Mouse (Mus musculus): ENCODE data around the gene Nck1. TPM values are rescaled to one million over a fixed set of nuclear protein-coding genes. Genes with fewer than 3 reads are reported as not detected.

The Nck1 gene
- polyA plus RNA-seq, 1 experiment from 2014 or later = 42.4 TPM

DNA sequence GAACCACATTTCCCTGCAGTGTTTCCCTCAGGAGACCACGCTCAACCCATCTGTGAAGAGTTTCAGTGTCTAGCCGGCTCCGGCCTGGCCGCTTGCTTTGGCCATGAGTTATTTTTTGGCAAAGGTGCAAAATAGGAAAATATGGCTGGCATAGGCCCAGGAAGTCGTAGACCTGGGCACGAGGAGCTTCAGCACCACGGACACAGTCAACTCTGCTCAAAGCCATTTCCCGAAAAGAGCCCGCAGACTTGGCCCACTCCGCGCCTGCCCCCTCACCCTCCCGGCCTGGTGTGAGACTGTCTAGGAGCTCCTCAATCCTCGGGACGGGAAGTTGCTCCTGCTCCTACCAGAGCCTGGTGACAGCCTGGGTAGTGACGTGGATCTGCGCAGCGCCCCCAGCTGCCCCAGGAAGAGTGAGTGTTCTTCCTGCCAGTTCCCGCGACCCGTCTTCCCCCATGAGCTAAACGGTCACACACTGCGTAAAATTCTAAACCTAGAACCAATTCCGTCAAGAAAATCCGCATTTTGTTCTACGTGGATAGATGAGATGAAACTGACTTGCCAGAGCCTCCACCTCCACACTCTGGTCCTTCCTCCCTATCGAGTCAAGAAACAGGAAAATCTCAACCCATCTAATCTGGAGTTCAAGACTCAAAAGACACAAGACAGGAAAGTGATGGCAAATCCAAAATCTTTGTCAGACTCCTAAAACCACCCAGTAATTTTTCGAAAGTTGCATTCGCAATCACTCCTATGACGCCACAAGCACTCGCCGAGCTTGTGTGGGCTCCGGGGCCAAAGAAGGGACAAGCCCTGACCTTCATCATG is 24.1 kb upstream of the Nck1 start:
- peak; percentile 67; the same call in 1 of the 2 replicates for ATAC-seq (replicated peaks)
- 12% methylated on average over 32 of the region's 32 CpGs for WGBS
- Histone ChIP-seq H3K36me3 (no peaks in the 10 kb centered on the region), H3K27me3 (peaks cover 6% of the 10 kb centered on the region; the same call in 1 of the 2 replicates), H3K27ac (replicated peaks) (no peak overlapping the region), H3K4me1 (peaks cover 16% of the 10 kb centered on the region), H3K9ac (replicated peaks) (peak overlapping the region; percentile 48), H3K4me2 (replicated peaks) (peak overlapping the region; percentile 95), H3K9me3 (no peaks in the 10 kb centered on the region), H3K4me3 (peak overlapping the region; percentile 81)

DNA sequence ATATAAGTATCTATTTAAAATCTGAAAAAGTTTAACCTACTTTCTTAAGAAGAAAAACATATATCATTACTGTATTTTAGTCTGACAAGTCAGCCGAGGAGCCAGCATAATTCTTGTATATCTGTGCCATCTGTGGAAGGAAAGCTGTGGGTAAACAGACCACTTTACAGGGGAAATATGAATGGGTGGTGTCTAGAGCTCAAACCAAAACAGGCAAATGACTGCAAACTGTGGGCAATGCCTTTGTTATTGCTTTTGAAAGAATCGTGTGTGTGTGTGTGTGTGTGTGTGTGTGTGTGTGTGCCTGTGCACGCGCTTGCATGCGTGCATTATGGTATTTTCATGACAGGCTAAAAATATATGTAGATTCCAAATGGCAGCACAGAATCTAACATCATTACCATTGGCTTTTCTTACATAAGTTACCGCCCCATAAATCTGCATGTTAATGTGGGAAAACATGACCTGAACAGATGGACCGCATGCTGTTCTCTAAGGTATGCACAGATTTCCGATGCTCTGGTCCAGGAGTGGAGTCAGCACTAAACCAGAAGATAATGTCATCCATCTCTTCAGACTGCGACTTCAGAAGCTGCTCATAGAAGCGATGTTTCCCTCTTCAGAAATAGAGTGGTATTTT is 14.4 kb upstream of the Nck1 start:
- Histone ChIP-seq H3K27ac (replicated peaks) (no peak overlapping the region), H3K4me2 (replicated peaks) (no peak overlapping the region), H3K27me3 (peaks cover 3% of the 10 kb centered on the region; the same call in 1 of the 2 replicates), H3K9me3 (no peaks in the 10 kb centered on the region), H3K4me3 (no peak overlapping the region), H3K4me1 (peaks cover 19% of the 10 kb centered on the region; the same call in 1 of the 2 replicates), H3K36me3 (no peaks in the 10 kb centered on the region), H3K9ac (replicated peaks) (no peak overlapping the region)
- 53% methylated on average over 10 of the region's 10 CpGs for WGBS
- peak; percentile 89 for ATAC-seq (replicated peaks)

DNA sequence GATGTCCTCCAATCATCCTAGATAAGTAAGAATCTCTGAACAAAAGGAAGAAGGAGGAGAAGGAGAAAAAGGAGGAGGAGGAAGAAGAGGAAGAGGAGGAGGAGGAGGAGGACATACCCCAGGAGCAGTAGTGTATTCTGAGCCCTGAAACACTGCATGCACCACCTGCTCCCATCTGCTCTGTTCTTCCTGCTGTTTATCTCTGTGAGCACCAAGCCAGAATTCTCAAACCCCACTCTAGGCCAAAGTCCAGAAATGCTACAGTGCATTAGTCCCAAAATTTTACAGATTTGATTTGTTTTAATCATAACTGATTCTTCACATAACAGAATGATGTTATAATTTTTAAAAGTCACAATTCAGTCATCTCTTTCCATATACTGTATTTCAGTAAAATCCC is 13.1 kb upstream of the Nck1 start:
- no peak for ATAC-seq (replicated peaks)
- Histone ChIP-seq H3K4me3 (no peak overlapping the region), H3K36me3 (no peaks in the 10 kb centered on the region)

DNA sequence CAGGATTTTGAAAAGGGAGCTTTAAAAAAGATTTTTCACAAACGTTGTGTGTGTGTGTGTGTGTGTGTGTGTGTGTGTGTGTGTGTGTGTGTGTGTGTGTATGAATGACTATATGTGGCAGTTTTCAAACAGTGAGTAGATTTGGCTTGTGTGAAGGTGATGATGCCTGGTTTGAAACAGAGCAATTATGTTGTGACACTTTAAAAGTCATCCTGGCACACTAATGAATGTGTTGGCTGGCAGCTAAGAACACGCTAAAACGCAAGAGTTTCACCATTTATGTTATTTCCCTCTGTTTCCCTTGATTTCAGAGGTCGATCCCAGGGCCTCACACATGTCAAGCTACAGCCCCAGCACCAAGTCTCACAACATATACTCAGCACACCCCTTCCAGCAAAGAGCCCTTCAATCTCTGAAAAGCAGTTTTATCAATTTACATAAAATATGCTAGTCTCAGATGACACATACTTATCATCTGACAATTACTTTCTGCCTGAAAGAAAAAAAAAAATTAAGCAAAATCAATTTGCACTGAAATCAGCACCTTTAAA is 12.2 kb upstream of the Nck1 start:
- H3K36me3 ChIP-seq = no peaks in the 10 kb centered on the region; the same call in 1 of the 2 replicates
- WGBS = 34% methylated on average over 4 of the region's 4 CpGs
- no peak overlapping the region for H3K4me2 ChIP-seq (replicated peaks)
- peaks cover 3% of the 10 kb centered on the region; the same call in 1 of the 2 replicates for H3K27me3 ChIP-seq
- ATAC-seq (replicated peaks) = peak; percentile 82
- H3K4me3 ChIP-seq = no peak overlapping the region
- H3K9ac ChIP-seq (replicated peaks) = no peak overlapping the region
- no peak overlapping the region for H3K27ac ChIP-seq (replicated peaks)
- H3K9me3 ChIP-seq = no peaks in the 10 kb centered on the region
- peaks cover 19% of the 10 kb centered on the region; the same call in 1 of the 2 replicates for H3K4me1 ChIP-seq

More for the DNA sequence above, 13.1 kb upstream of the Nck1 start:
- Histone ChIP-seq H3K27ac (replicated peaks) (0 out of 2 replicates have a peak overlapping the region, but pooled peaks have one; percentile 12), H3K4me2 (replicated peaks) (no peak overlapping the region), H3K9ac (replicated peaks) (no peak overlapping the region), H3K4me1 (peaks cover 19% of the 10 kb centered on the region; the same call in 1 of the 2 replicates), H3K27me3 (peaks cover 3% of the 10 kb centered on the region; the same call in 1 of the 2 replicates), H3K9me3 (no peaks in the 10 kb centered on the region)

DNA sequence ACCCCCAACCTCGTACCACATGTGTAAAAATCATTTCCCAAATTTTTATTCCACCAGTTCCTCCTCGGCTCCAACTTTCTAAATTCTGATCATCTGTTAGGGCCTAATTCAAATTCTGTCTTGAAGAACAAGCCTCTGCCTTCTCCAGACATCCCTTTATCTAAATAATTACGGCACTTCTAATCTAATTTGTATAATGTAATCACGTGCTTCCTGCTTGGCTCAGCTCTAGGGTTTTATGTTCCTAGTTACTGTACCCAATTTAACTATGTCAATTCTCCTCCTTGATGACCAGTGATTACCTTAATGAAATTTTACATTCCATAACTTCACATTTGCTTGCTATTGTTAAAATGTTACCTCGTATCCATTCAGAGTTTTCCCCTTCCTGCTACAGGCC is 9.8 kb upstream of the Nck1 start:
- H3K9ac ChIP-seq (replicated peaks) = no peak overlapping the region
- no peak overlapping the region for H3K4me2 ChIP-seq (replicated peaks)
- 62% methylated on average over 5 of the region's 5 CpGs for WGBS
- H3K36me3 ChIP-seq = peaks cover 3% of the 10 kb centered on the region; the same call in 1 of the 2 replicates
- no peaks in the 10 kb centered on the region for H3K27me3 ChIP-seq
- ATAC-seq (replicated peaks) = no peak
- H3K27ac ChIP-seq (replicated peaks) = no peak overlapping the region
- no peaks in the 10 kb centered on the region for H3K9me3 ChIP-seq
- no peak overlapping the region for H3K4me3 ChIP-seq
- H3K4me1 ChIP-seq = peaks cover 14% of the 10 kb centered on the region; the same call in 1 of the 2 replicates

DNA sequence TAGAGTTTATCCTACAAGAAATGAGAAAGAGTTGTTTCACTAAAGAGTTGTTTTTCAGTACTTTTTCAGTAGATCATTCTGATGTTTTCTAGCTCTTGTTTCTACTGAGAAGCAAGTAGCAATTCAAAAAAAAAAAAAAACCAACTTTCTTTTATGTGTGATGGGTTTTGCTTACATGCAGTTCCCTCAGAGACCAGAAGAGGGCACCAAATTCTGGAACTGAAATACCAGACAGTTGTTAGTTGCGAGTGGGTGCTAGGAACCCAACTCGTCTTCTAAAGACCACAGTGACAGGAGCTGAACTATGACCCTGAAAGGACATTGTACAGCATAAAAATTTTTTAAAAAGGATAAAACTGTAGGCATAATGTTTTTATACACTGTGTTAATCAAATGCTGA is 2.4 kb upstream of the Nck1 start:
- H3K4me3 ChIP-seq = no peak overlapping the region
- H3K36me3 ChIP-seq = peaks cover 9% of the 10 kb centered on the region
- no peak for ATAC-seq (replicated peaks)
- H3K9ac ChIP-seq (replicated peaks) = no peak overlapping the region
- H3K9me3 ChIP-seq = peaks cover 6% of the 10 kb centered on the region; the same call in 1 of the 2 replicates
- H3K27ac ChIP-seq (replicated peaks) = no peak overlapping the region
- peaks cover 25% of the 10 kb centered on the region for H3K4me1 ChIP-seq
- H3K4me2 ChIP-seq (replicated peaks) = no peak overlapping the region
- no peaks in the 10 kb centered on the region for H3K27me3 ChIP-seq
- 95% methylated on average over 2 of the region's 2 CpGs for WGBS

DNA sequence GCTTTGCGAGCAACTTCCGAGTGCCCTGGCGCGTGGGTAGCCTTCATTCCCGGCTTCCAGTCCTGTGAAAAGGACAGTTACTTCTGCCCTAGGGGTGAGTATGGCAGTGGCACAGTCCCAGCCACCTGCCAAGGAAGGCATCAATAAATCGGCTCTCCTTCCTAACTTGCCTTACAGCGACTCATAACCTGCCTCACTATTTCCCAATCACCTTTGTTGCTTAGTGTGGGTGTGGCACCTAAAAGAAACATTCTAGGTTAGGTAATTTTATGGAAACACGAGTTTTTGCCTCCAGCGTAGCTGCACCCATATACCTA is 618 bp upstream of the Nck1 start:
- Histone ChIP-seq H3K4me1 (peaks cover 25% of the 10 kb centered on the region), H3K4me2 (replicated peaks) (peak overlapping the region; percentile 76), H3K9me3 (peaks cover 6% of the 10 kb centered on the region; the same call in 1 of the 2 replicates), H3K27ac (replicated peaks) (peak overlapping the region; percentile 87), H3K9ac (replicated peaks) (peak overlapping the region; percentile 78), H3K4me3 (peak overlapping the region; percentile 83), H3K27me3 (no peaks in the 10 kb centered on the region), H3K36me3 (peaks cover 5% of the 10 kb centered on the region)
- WGBS = 9% methylated on average over 9 of the region's 9 CpGs
- ATAC-seq (replicated peaks) = peak; percentile 17

DNA sequence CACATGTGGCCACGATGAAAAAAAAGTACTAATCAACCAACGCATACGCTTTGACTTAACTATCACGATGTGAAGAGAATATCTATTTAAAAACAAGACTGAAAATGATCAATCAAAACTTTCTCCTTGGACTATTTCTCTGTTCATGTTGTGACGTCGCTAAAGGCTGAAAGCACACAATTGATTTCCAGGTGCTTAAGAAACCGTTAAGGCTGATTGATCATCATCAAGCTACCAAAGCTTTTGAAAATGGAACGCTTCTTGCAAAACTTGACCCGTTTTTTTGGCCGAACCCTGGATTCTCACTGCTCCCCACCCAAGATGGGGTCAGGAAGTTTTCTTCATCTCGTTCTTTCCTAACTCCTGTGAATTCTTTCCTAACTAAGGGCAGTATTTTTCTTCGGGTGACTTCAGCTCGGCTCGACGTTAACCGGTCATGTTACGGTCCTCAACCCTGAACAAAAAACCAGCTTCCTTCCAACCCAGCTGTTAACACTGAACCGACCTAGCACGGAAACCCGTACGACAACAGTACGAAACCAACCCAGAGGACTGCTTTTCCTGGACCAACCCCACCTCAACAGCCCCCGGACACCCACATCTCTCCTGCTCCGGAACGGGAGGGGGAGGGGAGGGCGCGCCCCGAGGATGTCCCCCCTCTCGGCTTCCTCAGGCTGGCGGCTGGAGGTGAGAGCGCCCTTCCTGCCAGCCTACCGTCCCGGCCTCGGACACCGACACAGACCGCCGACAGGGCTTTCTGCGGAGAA is 803 bp downstream of the Nck1 start:
- peaks cover 5% of the 10 kb centered on the region for H3K36me3 ChIP-seq
- H3K27ac ChIP-seq (replicated peaks) = peak overlapping the region; percentile 90
- H3K4me3 ChIP-seq = peak overlapping the region; percentile 83
- peak overlapping the region; percentile 71 for H3K4me2 ChIP-seq (replicated peaks)
- no peaks in the 10 kb centered on the region for H3K27me3 ChIP-seq
- peaks cover 25% of the 10 kb centered on the region for H3K4me1 ChIP-seq
- under 1% methylated on average over 36 of the region's 38 CpGs for WGBS
- no peak for ATAC-seq (replicated peaks)
- H3K9ac ChIP-seq (replicated peaks) = peak overlapping the region; percentile 78
- H3K9me3 ChIP-seq = peaks cover 6% of the 10 kb centered on the region; the same call in 1 of the 2 replicates

DNA sequence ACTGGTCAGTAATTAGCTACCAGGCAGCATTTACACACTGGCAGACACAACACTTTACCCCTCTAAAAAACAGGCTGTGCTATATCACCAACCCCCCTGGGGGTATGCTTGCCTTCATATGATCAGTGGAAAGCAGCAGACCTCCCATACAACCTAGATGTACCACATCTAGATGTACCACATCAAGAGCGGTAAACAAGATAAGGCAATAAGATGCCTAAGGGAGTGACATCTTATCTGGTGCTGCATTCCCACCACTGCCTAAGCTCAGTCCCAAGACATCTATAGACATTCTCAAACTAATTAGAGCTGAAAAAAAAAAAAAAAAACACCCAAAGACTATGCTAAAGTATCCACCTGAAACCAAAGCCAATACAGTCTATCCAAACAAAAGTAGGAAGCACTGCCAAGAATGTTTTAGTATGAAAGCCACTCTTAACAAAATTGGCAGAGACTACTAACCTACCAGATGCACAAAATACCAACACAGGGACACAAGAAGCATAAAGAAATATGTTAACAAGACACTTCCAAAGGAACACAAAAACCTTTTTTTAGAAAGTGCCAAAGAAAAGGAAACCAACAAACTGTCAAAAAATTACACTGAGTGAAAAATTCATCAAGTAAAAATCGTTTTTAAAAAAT is 10.2 kb downstream of the Nck1 start:
- no peaks in the 10 kb centered on the region for H3K27me3 ChIP-seq
- 88% methylated on average over 2 of the region's 2 CpGs for WGBS

DNA sequence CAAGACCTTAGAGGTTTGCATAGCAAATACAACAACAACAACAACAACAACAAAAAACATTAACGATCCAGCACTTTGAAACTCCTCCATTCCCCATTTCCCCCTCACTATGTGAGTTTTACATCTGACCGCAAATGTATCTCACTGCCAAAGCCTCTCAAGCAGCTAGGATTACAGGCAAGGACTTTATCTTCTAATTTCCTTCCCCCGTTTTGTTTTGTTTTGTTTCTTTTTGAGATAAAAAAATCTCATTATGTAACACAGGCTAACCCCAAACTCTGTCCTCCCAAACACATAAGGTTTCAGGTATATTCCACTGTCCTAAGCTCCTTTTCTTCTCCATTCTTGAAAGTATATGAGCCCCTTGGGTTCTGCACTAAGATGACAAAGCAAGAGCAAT is 11.2 kb downstream of the Nck1 start:
- no peaks in the 10 kb centered on the region for H3K27me3 ChIP-seq
- H3K36me3 ChIP-seq = no peaks in the 10 kb centered on the region
- no peak for ATAC-seq (replicated peaks)
- no peak overlapping the region for H3K9ac ChIP-seq (replicated peaks)
- H3K27ac ChIP-seq (replicated peaks) = no peak overlapping the region
- H3K9me3 ChIP-seq = no peaks in the 10 kb centered on the region
- no peak overlapping the region for H3K4me3 ChIP-seq
- WGBS = 95% methylated on average over 3 of the region's 3 CpGs
- no peaks in the 10 kb centered on the region; the same call in 1 of the 2 replicates for H3K4me1 ChIP-seq
- no peak overlapping the region for H3K4me2 ChIP-seq (replicated peaks)

More for the DNA sequence above, 10.2 kb downstream of the Nck1 start:
- Histone ChIP-seq H3K4me3 (no peak overlapping the region), H3K4me2 (replicated peaks) (no peak overlapping the region), H3K36me3 (no peaks in the 10 kb centered on the region), H3K4me1 (no peaks in the 10 kb centered on the region), H3K9ac (replicated peaks) (no peak overlapping the region), H3K27ac (replicated peaks) (no peak overlapping the region), H3K9me3 (no peaks in the 10 kb centered on the region)
- ATAC-seq (replicated peaks) = no peak

DNA sequence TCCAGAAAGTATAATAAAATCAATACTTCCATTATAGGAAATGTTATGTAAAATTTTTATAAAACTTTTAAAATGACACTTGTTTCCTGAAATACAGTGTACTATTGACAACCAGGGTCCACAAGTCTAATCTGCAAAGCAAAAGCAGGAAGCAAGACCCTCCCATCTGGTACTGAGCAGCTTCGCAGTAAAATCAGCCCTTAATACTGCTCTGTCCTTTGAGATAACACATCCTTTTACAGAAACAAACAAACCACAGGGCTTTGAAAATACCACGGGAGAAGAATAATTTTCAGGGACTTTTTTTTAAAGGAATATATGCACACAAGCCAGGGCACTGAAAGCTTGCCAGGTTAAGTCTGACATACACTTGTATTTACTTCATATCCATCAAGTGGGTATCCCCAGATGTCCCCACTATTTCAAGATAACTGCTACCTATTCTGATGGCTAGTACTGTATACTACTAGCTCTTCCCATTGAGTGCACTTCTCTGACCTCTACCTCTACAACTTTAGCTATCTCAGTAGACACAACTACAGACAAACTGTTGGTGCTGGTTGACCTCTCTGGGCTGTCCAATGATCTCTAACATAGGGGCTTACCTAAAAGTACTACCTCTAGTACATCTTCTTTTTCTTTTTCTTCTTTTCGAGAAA is 13.0 kb downstream of the Nck1 start:
- no peaks in the 10 kb centered on the region; the same call in 1 of the 2 replicates for H3K4me1 ChIP-seq
- H3K27ac ChIP-seq (replicated peaks) = no peak overlapping the region
- 79% methylated on average over 3 of the region's 3 CpGs for WGBS
- no peak for ATAC-seq (replicated peaks)
- H3K4me2 ChIP-seq (replicated peaks) = no peak overlapping the region
- no peaks in the 10 kb centered on the region for H3K36me3 ChIP-seq
- no peak overlapping the region for H3K4me3 ChIP-seq
- no peak overlapping the region for H3K9ac ChIP-seq (replicated peaks)
- no peaks in the 10 kb centered on the region for H3K27me3 ChIP-seq
- no peaks in the 10 kb centered on the region for H3K9me3 ChIP-seq

All from forebrain, embryonic 15.5 days (tissue).